Mouse (Mus musculus) adrenal gland, postnatal 36 days (tissue): ENCODE results near the gene Pfkm. TPM values are rescaled to one million over a fixed set of nuclear protein-coding genes. Genes with fewer than 3 reads are reported as not detected.

ENCODE experiments used
- DNase-seq, 2 experiments: peaks; one replicate each; pipeline ENCODE4 v3.0.0; 2021; ENCODE audit warnings: mixed read lengths in 1 of 2
- total RNA-seq, 2 experiments: library from RNA; stranded (reverse); gene quantifications; 2 replicates each; pipeline ENCODE4 v1.2.3; 2021

The Pfkm gene
- total RNA-seq, 2 experiments from 2014 or later, result 59.9 to 65.4 TPM

GRCm38 (mm10) chr15:98170917-98171316 lies 78.5 kb downstream of the Pfkm start:
- no peak for DNase-seq

DNA sequence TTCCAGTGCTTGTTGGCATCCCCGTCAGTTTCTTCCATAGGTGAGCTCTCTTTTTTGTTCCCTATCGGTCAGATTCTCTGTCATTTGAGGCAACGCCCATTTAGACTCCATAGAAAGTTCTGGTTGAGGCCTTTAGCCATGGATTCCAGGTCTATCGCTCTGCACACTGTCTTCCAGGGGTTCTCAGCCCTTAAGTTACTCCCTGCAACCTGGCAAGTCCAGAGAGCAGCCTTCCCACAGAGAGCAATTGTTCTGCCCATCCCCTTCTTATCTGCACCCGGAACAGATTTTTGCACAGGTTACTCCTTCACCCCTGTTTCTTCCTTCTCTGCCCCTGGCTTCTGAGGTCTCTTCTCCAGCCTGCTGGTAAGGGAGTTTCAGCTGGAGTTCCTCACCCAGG lies 79.7 kb downstream of the Pfkm start:
- no peak for DNase-seq

GRCm38 (mm10) chr15:98173821-98174220 lies 81.4 kb downstream of the Pfkm start:
- peak in 1 of 2 experiments; percentile 34 for DNase-seq

DNA sequence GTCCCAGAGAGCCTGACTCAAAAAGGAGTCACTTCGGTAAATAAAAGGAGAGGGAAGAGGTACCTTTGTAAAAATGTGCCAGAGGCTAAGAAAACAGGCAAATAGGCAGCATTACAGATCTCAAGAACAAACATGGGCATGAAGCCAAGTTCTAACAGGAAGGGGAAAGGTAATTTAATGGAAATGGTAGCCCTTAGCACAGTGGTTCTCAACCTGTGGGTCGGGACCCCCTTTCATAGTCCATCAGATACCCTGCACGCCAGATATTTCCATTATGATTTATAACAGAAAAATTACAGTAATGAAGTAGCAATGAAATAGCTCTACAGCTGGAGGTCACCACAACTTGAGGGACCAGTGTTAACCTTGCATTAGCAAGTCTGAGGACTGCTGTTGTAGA lies 84.9 kb downstream of the Pfkm start:
- DNase-seq, result no peak

DNA sequence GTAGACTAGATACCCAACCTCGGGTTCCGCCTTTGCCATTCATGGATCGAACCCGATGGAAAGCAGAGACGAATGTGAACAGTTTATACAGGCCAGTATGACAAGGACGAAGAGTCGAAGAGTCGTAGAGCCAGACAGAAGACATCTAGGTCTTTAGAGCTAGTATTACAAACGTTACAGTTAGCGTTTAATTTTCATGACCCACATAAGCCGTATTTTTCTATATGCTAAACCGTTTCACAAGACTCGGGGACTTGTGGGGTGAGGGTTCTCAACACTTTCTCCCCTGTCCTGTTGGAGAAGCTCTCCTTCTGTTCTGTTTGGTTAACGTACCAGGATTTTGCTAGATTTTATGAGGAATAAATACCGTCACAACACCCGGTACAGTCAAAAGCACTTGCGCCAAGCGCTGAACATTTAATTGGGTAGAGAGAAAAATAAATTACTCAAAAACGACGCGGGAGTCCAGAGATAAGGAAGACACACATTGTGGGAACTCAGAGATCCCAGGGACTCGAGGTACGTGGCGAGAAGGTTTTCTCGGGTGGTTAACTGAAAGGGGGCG lies 88.3 kb downstream of the Pfkm start:
- no peak for DNase-seq

DNA sequence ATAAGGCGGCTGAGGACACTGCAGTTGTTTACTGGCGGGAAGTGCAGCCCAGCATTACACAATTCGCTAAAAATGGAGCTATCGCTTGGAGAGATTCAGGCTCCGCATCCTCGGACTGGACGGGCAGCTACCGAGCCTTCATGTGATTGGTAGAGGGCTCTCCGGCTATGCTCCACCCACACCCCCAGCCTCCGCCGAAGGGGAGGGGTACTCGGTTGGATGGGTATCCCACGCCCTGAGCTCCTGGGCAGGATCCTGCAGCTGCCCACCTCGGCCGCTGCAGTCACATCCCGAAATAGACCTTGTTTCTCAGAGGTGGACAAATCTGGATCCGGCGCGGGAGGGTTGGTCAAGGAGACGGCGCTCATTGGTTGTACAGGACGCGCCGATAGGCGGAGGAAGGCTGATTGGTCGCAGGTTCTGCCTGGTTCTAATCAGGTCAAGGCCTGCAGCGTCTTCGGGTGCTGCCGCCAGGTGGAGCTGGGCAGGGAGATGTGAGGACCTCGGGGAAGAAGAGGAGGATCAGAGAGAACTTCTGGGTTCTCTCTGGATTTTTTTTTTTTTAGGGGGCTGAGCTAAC lies 88.8 kb downstream of the Pfkm start:
- peak; percentile 92 to 94 for DNase-seq

Other genes with a start within 250 kb of the Pfkm start
- gene Hdac7, start 248.1 kb upstream of the Pfkm start, total RNA-seq, result 10 to 100 TPM; 63.5 to 67.2 TPM
- 10 to 100 TPM in 1 of 2 experiments, 1 to 10 TPM in 1; 6.4 to 33.3 TPM for gene Vdr, start 182.0 kb upstream of the Pfkm start, total RNA-seq
- gene Tmem106c, start 128.4 kb upstream of the Pfkm start, total RNA-seq, result 10 to 100 TPM; 50.6 to 61.7 TPM
- gene Col2a1, start 87.9 kb upstream of the Pfkm start, total RNA-seq, result not detected
- gene Senp1, start 1.2 kb downstream of the Pfkm start, total RNA-seq, result 10 to 100 TPM; 16.0 to 16.8 TPM
- gene Asb8, start 73.0 kb downstream of the Pfkm start, total RNA-seq, result 10 to 100 TPM; 37.3 to 43.0 TPM
- under 1 TPM; 0.50 to 0.92 TPM for gene Ccdc184, start 74.6 kb downstream of the Pfkm start, total RNA-seq
- gene Olfr288, start 103.0 kb downstream of the Pfkm start, total RNA-seq, result not detected
- gene Gm44579, start 128.4 kb downstream of the Pfkm start, total RNA-seq, result not detected
- not detected for gene Olfr287, start 128.5 kb downstream of the Pfkm start, total RNA-seq
- gene Olfr286, start 141.9 kb downstream of the Pfkm start, total RNA-seq, result not detected
- gene H1fnt, start 164.7 kb downstream of the Pfkm start, total RNA-seq, result not detected
- gene Zfp641, start 203.6 kb downstream of the Pfkm start, total RNA-seq, result 1 to 10 TPM; 3.7 to 4.1 TPM
- gene Olfr285, start 224.8 kb downstream of the Pfkm start, total RNA-seq, result not detected
- not detected for gene Olfr284, start 248.4 kb downstream of the Pfkm start, total RNA-seq